Mouse (Mus musculus) spleen, adult 10 weeks (tissue): Measurements from ENCODE around the gene Glp1r. TPM values are rescaled to one million over a fixed set of nuclear protein-coding genes. Genes with fewer than 3 reads are reported as not detected.

Experiments used
- polyA plus RNA-seq: library from polyadenylated mRNA; stranded (reverse); fragments of 350-450 nt; fragmentation: Illumina TruSeq; extraction: RNeasy Lipid Tissue Mini Kit (QIAGEN cat#74804); gene quantifications from one replicate; pipeline ENCODE4 v1.2.3, GENCODE M21; 2015; ENCODE audit warnings: low replicate concordance; ENCODE audit not compliant: insufficient read depth

Glp1r gene
- not detected for polyA plus RNA-seq

GRCm38 (mm10) chr17:30901627-30902026, at the start of gene Glp1r:
TSS of gene Glp1r (plus strand) at chr17:30901817.

GRCm38 (mm10) chr17:30954340-30954739, 52.7 kb downstream of the Glp1r start, which contains the start of gene Umodl1:
TSS of gene Umodl1 (plus strand) at chr17:30954640.

Other genes starting within 250 kb of the Glp1r start
- gene Umodl1, start 52.8 kb downstream of the Glp1r start, polyA plus RNA-seq: not detected
- 24.0 TPM for gene Abcg1, start 155.9 kb downstream of the Glp1r start, polyA plus RNA-seq
- not detected for gene Tff3, start 227.8 kb downstream of the Glp1r start, polyA plus RNA-seq
- gene Tff2, start 242.5 kb downstream of the Glp1r start, polyA plus RNA-seq: 0.87 TPM